Mouse (Mus musculus) T-helper 1 cell (primary cell): ENCODE measurements around the gene Kif27.
"Not testable (repeated sequence)": the region's sequence is repeated elsewhere in the genome, so short reads cannot be mapped to it uniquely, and the experiment has no call there.

ENCODE experiments used
- in situ Hi-C: fragments of 300-600 bp; cut with MboI, MseI; formaldehyde crosslinking; loops from one replicate; pipeline ENCODE4 v1.15.1; 2025; ENCODE audit warnings: high pct_unique_total_duplicates

Kif27 gene

GRCm38 (mm10) chr13:58358629-58359303 lies at the start of gene Kif27:
Kif27 (minus strand) TSS chr13:58359122.
- in situ Hi-C loops, result no loop called here

DNA sequence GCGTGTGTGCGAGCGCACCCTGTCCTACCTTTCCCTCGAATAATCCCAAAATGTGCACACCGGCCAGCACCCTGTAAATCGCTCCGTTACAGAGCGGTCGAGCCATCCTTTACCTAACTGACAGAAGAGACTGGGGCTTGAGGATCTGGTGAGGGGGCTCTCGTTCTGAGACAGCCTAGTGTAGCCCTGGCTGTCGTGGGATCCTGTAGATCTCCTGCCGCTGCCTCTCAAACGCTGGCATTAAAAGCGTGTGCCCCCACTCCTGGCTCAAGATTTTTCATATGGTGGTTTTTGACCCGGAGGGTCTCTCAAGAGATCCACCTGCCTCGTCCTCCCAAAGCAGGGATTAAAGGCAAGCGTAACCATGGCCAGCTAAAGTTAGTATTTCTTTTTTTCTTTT lies 44.3 kb upstream of the Kif27 start, which contains the start of gene Hnrnpk:
Gene Hnrnpk, minus strand, starts transcription at position 101 of the 400 bp plus-strand sequence.
- in situ Hi-C loops, result not testable (repeated sequence)

DNA sequence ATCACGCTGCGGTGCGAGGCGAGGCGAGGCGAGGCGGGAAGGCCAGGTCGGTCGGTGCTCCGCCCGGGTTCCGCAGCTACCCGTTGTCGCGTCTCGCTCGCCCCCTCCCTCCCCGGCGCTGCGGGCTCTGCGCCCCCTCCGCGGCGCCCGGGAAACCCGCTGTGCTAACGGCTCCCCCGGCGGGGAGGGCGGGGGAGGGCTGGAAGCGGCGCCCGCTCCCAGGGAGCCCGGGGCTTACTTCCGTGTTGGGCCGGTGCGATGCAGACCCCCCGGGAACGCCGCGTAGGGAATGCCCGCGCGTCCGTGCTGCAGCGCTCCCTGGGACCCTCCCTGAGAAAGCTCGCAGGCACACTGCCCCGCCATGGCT lies 43.8 kb upstream of the Kif27 start:
- in situ Hi-C loops, result no loop called here

- in situ Hi-C loops, result no loop called here
Measured at GRCm38 (mm10) chr13:58402003-58402743, 43.3 kb upstream of the Kif27 start, which contains the start of gene Rmi1. Rmi1 (plus strand) TSS chr13:58402248.

DNA sequence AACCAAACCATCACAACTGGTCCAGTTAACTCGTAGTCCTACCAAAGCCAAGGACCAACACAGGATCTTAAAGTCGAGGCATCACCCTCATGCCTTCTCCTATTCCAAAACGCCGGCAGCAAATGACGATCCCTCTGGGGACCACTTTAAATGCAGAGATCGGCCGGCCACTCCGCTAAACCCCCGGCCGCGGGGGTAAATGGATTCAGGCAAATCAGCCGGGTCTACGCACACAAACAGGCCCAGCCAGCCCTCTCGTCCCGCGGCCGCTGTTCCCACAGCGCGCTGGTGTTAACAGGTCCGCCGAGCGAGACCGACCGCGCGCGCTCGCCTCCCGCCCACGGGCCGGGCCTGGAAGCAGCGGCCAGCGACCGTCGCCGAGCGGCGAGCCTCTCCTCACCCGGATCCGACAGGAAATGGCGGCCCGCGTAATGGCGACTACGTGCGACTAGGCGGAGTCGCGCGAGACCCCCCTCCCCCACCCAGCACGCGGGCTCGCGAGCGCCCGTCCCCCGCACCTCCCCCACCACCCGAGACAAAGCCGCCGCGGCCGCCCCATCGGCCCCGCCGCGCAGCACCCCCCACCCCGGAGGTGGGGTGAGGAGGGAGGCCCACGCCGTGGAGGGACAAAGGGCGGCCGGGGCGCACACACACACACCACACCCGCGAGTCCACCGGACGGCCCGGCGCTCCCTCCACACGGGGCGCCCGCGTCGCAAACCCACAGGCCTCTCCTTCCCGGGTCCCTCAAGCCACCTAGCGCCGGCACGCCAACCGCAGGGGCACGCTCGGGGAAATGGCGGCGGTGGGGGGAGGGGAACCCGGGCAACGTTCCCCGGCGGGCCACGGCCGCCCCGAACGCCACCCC lies 42.4 kb upstream of the Kif27 start:
- in situ Hi-C loops, result no loop called here

DNA sequence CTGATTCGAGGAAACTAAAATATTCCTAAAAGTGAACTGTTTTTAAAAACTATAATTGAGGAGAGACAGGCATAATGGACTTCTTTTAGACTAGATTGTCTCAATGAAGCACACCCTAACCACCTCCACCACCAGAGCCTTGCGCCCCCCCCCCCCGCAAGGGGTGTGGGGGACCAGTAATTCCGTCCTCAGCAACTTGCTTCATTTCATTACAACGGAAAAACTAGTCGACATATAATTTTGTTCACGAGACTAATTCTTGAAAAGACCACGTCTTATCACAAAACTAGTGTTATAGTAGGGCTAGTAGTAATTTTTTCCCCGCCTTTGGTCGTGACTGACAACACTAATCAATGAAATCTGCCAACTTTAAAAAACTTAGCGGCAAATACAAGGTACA lies 41.7 kb upstream of the Kif27 start:
- in situ Hi-C loops, result no loop called here

DNA sequence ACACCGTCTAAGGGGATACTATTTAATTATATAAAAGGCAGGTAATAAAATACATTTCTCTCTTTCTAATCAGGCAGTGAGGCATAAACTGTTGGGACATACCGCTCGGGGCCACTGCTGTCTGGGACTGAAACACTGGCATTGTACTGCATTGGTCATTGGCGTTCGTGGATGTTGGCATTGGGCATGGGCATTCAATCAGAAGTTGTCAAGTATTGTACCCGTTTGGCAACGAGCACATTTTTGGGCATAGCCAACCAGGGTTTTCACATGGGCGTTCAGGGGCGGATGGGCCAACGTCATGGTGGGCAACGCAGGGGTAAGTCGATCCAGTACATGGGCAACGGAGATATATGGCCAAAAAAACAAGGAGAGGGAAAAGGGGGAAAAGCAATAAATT lies 38.7 kb upstream of the Kif27 start:
- in situ Hi-C loops, result no loop called here

DNA sequence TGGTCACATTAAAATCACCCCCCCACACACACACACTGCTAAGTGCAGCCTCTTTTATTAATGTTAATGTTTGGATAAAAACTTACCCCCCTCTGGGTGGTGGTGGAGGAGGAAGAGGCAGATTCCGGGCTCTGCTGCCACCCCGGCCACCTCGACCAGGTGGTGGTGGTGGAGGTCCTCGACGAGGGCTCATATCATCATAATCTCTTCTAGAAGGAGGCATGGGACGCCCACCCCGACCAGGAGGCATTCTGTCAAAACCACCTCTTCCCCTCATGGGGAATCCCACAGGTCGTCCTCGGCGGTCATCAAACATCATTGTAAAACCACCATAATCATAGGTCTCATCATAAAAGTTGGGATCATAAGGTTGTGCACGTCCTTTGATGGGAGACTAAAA lies 35.5 kb upstream of the Kif27 start:
- in situ Hi-C loops, result not testable (repeated sequence)

GRCm38 (mm10) chr13:58389324-58389951 lies 30.5 kb upstream of the Kif27 start:
- in situ Hi-C loops, result loop anchor here (5.0 to 10.0 kb wide), 2 partner anchors 232 to 265 kb away; partner anchors contain the start of genes Hnrnpa0 and Idnk

GRCm38 (mm10) chr13:58388379-58388778 lies 29.5 kb upstream of the Kif27 start:
- in situ Hi-C loops, result loop anchor here (5.0 to 10.0 kb wide), 2 partner anchors 231 to 264 kb away; partner anchors contain the start of genes Hnrnpa0 and Idnk

DNA sequence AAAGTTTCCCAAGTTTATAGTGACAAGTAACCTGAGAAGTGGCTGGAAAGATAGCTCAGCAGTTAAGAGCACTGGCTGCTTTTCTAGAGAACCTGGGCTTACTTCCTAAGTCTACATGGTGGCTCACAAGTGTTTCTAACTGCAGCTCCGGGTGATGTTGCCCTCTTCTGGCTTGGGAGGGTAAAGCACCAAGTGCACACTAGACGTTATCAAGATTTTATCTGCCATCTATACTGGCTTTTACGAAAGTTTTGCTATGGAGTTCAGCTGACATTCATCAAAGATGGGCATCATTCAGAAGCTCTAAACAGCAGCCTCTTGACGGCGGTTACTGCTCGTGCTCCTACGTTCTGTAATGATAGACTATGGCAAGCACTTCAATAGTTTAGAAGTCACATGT lies 29.0 kb upstream of the Kif27 start:
- in situ Hi-C loops, result loop anchor here (5.0 to 10.0 kb wide), 2 partner anchors 231 to 263 kb away; partner anchors contain the start of genes Hnrnpa0 and Idnk

DNA sequence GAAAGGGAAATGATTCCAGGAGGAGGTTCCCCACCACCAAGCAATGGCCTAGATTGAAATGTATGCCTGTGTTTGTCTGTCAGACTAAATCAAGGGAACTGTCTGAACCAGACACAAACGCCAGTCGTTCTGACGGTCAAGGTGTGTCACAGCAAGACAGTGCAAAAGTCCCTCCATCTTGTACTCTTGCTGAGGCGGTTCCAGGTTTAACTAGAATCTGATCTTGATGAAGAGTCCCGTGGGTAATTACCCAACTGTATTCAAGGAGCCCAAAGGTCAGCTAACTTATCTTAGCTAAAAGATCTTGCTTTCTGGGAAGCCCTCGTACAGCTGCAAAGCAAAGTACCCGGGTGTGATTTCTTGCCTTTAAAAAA lies 26.6 kb upstream of the Kif27 start:
- in situ Hi-C loops, result loop anchor here (5.0 to 10.0 kb wide), 2 partner anchors 228 to 261 kb away; partner anchors contain the start of genes Hnrnpa0 and Idnk

GRCm38 (mm10) chr13:58384779-58385546 lies 26.0 kb upstream of the Kif27 start, which contains the start of gene 2210016F16Rik:
2210016F16Rik (minus strand) TSS chr13:58385225.
- in situ Hi-C loops, result loop anchor here (5.0 to 10.0 kb wide), 2 partner anchors 228 to 260 kb away; partner anchors contain the start of genes Hnrnpa0 and Idnk

DNA sequence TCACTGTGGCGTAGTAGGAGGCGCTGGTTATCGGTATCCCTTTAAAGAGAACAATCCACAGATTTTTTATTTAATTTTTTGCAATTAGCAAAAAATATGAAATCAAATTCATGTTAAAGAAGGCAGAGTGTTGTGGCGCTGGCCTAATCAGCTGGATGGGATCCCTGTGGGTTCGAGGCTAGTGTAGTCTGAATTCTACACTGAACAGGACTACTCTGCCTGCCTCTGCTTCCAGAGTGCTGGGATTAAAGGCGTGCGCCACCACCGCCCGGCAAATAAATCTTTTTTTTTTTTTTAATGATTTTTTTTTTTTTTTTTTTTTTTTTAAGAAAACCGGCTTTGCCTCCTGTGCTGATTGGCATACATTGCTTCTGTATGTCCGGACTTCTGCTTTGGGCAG lies 25.4 kb upstream of the Kif27 start:
- in situ Hi-C loops, result loop anchor here (10.0 kb wide), 1 partner anchor 260 kb away; the partner anchor contains the start of gene Hnrnpa0

DNA sequence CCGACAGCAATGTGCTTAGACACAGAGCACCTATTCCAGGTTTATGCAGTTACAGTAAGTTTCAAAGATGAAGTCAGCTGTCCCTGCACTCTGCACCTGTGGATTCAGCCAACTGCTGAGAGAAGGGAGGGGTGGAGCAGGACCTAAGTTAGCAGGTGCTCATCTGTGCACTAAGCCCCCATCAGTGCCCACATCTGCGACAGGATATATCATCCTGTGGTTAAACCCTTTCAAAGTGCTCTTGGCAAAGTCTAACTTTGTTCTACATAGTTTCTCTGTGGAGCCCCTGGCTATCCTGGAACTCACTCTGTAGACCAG lies 14.2 kb upstream of the Kif27 start:
- in situ Hi-C loops, result no loop called here

- in situ Hi-C loops, result no loop called here
Measured at GRCm38 (mm10) chr13:58372278-58373152, 13.6 kb upstream of the Kif27 start.

DNA sequence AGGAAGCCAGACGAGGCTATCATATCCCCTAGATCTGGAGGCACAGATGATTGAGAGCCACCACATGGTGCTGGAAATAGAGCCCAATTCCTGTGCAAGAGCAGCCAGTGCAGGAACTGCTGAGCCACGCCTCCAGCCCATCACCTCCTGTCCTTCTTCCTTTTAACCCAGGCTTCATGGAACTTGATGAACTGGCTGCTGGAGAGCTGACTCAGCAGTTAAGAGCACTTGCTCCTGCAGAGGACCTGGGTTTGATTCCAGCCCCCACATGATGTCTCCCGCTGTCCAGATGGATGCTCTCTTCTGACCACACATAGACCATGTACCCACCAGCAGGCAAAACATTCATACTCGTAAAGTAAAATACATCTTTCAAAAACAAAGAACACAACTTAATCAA lies 9.9 kb upstream of the Kif27 start:
- in situ Hi-C loops, result no loop called here

GRCm38 (mm10) chr13:58367641-58368040 lies 8.7 kb upstream of the Kif27 start:
- in situ Hi-C loops, result no loop called here

- in situ Hi-C loops, result no loop called here
Measured at GRCm38 (mm10) chr13:58366373-58366772, 7.5 kb upstream of the Kif27 start.
